Comparison of ENCODE assay signal across 9 mouse cellular contexts in the genomic region with DNA sequence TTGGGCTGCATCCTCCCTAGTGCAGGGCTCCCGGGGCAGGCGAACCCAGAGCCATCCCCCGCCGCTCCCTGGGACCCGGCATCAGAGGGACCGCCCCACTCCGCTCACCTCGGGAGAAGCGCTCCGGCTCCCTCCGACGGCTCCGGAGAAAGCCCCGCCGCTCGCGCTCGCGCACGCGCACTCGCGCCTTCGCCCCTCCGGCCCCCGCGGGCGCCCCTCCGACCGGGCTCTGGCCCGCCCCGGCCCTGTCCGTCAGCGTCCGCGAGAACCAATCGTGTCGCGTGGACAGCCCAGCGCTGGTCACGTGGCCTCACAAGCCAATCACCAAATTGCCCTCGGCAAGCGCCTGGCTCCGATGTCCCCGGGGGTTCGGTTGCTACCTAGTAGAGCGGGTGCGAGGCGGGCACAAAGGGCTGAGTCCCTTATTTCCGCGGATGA. TPM values are rescaled to one million over a fixed set of nuclear protein-coding genes. Genes with fewer than 3 reads are reported as not detected.
A peak's percentile ranks its signal among the peaks of the same experiment; 100 is the strongest.
DNase-seq lines count a peak whose midpoint lies in the region; ATAC-seq and TF ChIP-seq lines count a peak whose summit lies in the region.
"Had no signal": no experiment of that assay in that cellular context is flagged by ENCODE, and none has a peak within 500 bp of the region (broad histone marks: within the 10 kb centered on the region; RNA-seq: fewer than 3 reads in every experiment).

Gene Tmem108, minus strand, starts transcription at position 191 of the 438 bp plus-strand sequence.

- 0% methylated on average over 49 of the region's 51 CpGs for WGBS in midbrain, embryonic 11.5 days
- under 1% methylated on average over 48 of the region's 51 CpGs for WGBS in small intestine, adult 2 months

- no peaks in the 10 kb centered on the region for H3K36me3 ChIP-seq in midbrain, embryonic 11.5 days (ENCODE audit: control insufficient read depth, insufficient read depth, low read length)
- H3K36me3 ChIP-seq in small intestine, adult 2 months (ENCODE audit: control insufficient read depth, insufficient read depth, low read length) = no peaks in the 10 kb centered on the region

- ATAC-seq in midbrain, embryonic 11.5 days (ENCODE audit: low FRiP score) = peak; percentile 98
- ATAC-seq in erythroid progenitor cell, adult 5-6 weeks (replicated peaks; ENCODE audit: low FRiP score, poor library complexity, severe bottlenecking) = no peak

- intact Hi-C loops in left cerebral cortex, postnatal 4 days (cut with DNase I) = loop anchor here (2.0 to 5.0 kb wide), 2 partner anchors 71 to 137 kb away; no protein-coding TSS in a partner anchor

- H3K27me3 ChIP-seq in midbrain, embryonic 11.5 days (ENCODE audit: control insufficient read depth, insufficient read depth, low read length) = peaks cover 12% of the 10 kb centered on the region; the same call in 1 of the 2 replicates
- peaks cover 29% of the 10 kb centered on the region for H3K27me3 ChIP-seq in small intestine, adult 2 months (ENCODE audit: control insufficient read depth, insufficient read depth, low read length)

- H3K9ac ChIP-seq in midbrain, embryonic 11.5 days (ENCODE audit: low read length) = peak within 1 kb of the TSS; percentile 65

- H3K9me3 ChIP-seq in midbrain, embryonic 11.5 days (ENCODE audit: control insufficient read depth, low read length) = no peaks in the 10 kb centered on the region

- H3K4me3 ChIP-seq in midbrain, embryonic 11.5 days (ENCODE audit: low read depth, low read length) = peak within 1 kb of the TSS; percentile 51
- peak within 1 kb of the TSS; percentile 60 for H3K4me3 ChIP-seq in small intestine, adult 2 months (ENCODE audit: low read depth, low read length)

- peak; percentile 94 for DNase-seq in adrenal gland, adult 2 months
- DNase-seq in embryo, embryonic 11.5 days (ENCODE audit: low read depth, low spot score) = peak; percentile 84
- DNase-seq in heart, adult 18-20 months = peak; percentile 78 to 88
- peak; percentile 85 for DNase-seq in kidney, adult 18-20 months
- DNase-seq in left cerebral cortex, postnatal 4 days = peak; percentile 95
- DNase-seq in midbrain, embryonic 11.5 days (ENCODE audit: low spot score, missing footprints) = peak; percentile 99

- TF ChIP-seq CTCF in small intestine, adult 2 months (IDR thresholded peaks at IDR 0.05; ENCODE audit: extremely low read depth, insufficient read length, insufficient replicate concordance, low read depth, low read length) = no peak

- peaks cover 12% of the 10 kb centered on the region for H3K4me1 ChIP-seq in midbrain, embryonic 11.5 days (ENCODE audit: control insufficient read depth, insufficient read depth, low read length)
- H3K4me1 ChIP-seq in small intestine, adult 2 months (ENCODE audit: control insufficient read depth, insufficient read depth, insufficient read length, low read length) = peaks cover 8% of the 10 kb centered on the region

- peak within 1 kb of the TSS; percentile 68 for H3K4me2 ChIP-seq in midbrain, embryonic 11.5 days

- no peak for TF ChIP-seq POLR2A in small intestine, adult 2 months (IDR thresholded peaks at IDR 0.05; ENCODE audit: low read depth, low read length)

- no peak within 1 kb of the TSS for H3K27ac ChIP-seq in midbrain, embryonic 11.5 days (ENCODE audit: low read depth, low read length)
- H3K27ac ChIP-seq in small intestine, adult 2 months (ENCODE audit: insufficient read depth, low read depth, low read length) = no peak within 1 kb of the TSS
- H3K27ac ChIP-seq: macrophage had no signal

RNA-seq across cellular contexts. Expression of gene Tmem108, which starts in this region (rescaled TPM):
- 1 to 10 TPM; 4.4 to 4.9 TPM for total RNA-seq in adrenal gland, adult 2 months (2021)
- polyA plus RNA-seq in adrenal gland, adult 2 months (2012; rRNA removed) = 10.2 and 10.5 TPM in 2 replicates
- total RNA-seq in heart, adult 18-20 months (2021) = 1 to 10 TPM; 3.0 to 3.9 TPM
- 10 to 100 TPM; 58.4 to 59.7 TPM for total RNA-seq in left cerebral cortex, postnatal 4 days (2021)
- 12.0 and 13.0 TPM in 2 replicates for polyA plus RNA-seq in midbrain, embryonic 11.5 days (2014; fragmentation: Nextera tagmentation; extraction: Ambion mirVana)
- polyA plus RNA-seq in small intestine, adult 2 months (2012; rRNA removed) = 0.38 and 0.85 TPM in 2 replicates
- total RNA-seq in erythroid progenitor cell, adult 5-6 weeks (2015; ENCODE audit: low replicate concordance) = 2.9 TPM in 1 of 2 replicates, not detected in the other
- total RNA-seq in erythroid progenitor cell, adult 5-6 weeks (2017; ENCODE audit: low replicate concordance) = 2.4 TPM in 1 of 2 replicates, not detected in the other
- polyA plus RNA-seq: macrophage had no signal

Comparison
In these comparisons a context has a peak if more than half of its experiments do, and no peak if none do; other contexts are left out.
1. RNA of gene Tmem108 (total RNA-seq): 58.4 to 59.7 TPM in left cerebral cortex, postnatal 4 days; 4.4 to 4.9 TPM in adrenal gland, adult 2 months, 3.0 to 3.9 TPM in heart, adult 18-20 months and 2.4 to 2.9 TPM in erythroid progenitor cell, adult 5-6 weeks; every median in the first group is over 4 times any median in the second.
2. Peak in every context shown above with its lines, with median percentiles within 50 percentile points of each other: DNase-seq.